Mouse (Mus musculus) ovary, adult 2 months (tissue): Measurements from ENCODE around the gene Cltc. TPM values are rescaled to one million over a fixed set of nuclear protein-coding genes. Genes with fewer than 3 reads are reported as not detected.

ENCODE experiments used
- polyA plus RNA-seq: library from polyadenylated mRNA; depleted of rRNA; stranded (reverse); fragments of >200 nt; gene quantifications from 2 replicates; pipeline ENCODE4 v1.2.3, GENCODE M21; 2012; rRNA removed

Cltc gene
- polyA plus RNA-seq: 63.1 and 65.7 TPM in 2 replicates

DNA sequence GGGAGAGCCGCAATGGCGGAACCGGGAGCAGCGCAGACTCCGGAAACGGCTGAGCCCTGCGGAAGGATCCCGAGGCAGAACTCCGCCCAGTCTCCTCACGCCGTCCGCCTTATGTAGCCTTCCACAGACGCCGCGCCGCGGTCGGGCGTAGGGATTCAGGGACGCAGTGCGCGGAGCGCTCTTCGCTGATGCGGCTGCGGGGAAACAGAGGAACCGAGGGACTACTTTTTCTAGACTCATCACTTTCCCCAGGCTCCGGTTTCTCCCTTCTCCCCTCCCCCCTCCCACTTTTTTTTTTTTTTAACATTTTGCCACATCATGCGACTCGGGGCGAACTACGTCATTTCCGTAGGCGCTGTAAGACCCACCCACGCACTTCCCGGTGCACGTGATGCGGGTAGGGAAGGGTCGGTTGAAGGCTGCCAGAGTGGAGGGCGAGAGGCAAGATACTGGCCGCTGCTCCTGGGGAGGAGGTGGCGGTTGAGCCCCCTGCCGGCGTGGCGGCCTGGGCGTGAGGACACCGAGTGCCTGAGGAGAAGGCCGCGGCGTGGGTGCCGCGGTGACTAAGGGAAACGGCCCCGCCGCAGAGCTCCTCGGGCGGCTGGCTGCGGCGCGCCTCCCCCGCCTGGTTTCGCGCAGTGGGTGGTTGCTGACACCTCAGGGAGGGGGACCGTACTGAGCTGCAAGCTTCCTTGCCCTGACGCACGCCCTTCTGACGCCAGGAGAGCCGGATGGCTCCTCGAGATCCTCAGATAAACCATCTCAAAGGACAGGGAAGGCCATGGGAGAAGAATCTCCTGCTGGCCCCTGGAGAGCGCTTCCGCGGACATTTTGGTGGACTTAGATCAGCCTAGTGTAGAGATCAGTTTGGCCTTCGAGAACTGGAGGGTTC lies at the start of gene Cltc:
TSS of gene Cltc (minus strand) at position 86 of the 892 bp plus-strand sequence.

DNA sequence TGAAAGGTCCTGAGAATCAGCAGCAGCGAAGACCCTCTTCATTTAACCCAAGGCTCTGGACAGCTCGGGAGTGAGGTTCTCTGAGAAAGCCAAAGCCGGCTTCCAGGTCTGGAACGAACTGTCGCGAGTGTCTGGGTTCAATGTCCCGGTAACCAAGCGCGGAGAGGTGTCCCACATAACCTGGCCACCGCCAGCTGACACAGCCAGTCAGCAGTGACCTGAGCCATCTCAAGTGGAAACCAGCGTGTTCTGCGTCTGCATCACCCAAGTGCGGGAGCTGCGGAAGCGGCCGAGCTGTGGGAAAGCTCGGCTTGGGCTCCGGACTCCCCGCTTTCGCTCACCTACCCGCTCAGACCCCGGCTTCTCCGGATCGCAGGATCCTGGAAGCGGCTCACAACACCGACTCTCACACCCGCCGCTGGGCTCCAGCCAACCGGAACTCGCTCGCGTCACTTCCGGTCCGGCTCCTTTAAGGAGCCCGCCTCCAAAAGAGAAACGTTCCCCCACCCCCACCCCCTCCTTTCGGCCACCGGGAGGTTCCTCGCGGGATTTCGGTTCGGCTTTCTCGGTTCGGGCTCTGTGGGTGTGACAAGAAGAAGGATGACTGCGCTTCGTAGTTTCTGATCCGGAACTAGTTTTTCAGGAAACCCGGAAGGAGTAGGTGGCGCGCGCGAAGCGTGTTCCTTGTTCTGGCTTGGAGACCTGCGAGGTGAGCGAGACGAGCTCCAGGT lies 73.8 kb downstream of the Cltc start, which contains the start of the genes Vmp1 and Ptrh2:
TSS of gene Vmp1 (minus strand) at position 442 of the 731 bp plus-strand sequence.
TSS of gene Ptrh2 (plus strand) at position 591 of the 731 bp plus-strand sequence.

Other genes starting within 250 kb of the Cltc start
- 4.4 and 8.0 TPM in 2 replicates for gene Rps6kb1, start 212.8 kb downstream of the Cltc start, polyA plus RNA-seq
- gene Tubd1, start 212.6 kb downstream of the Cltc start, polyA plus RNA-seq: 1.3 and 1.9 TPM in 2 replicates
- 29.3 and 34.4 TPM in 2 replicates for gene Vmp1, start 73.7 kb downstream of the Cltc start, polyA plus RNA-seq
- 4.0 and 4.6 TPM in 2 replicates for gene Ptrh2, start 73.6 kb downstream of the Cltc start, polyA plus RNA-seq
- 5.3 and 7.9 TPM in 2 replicates for gene Dhx40, start 50.2 kb upstream of the Cltc start, polyA plus RNA-seq
- gene Ypel2, start 236.1 kb upstream of the Cltc start, polyA plus RNA-seq: 15.3 and 18.0 TPM in 2 replicates